ENCODE assay signal across 13 mouse cellular contexts in genomic region chr10:68240804-68241485, GRCm38 (mm10). TPM values are rescaled to one million over a fixed set of nuclear protein-coding genes. Genes with fewer than 3 reads are reported as not detected.
DNase-seq lines count a peak whose midpoint lies in the region; ATAC-seq and TF ChIP-seq lines count a peak whose summit lies in the region.
"Had no signal": no experiment of that assay in that cellular context is flagged by ENCODE, and none has a peak within 500 bp of the region (broad histone marks: within the 10 kb centered on the region; RNA-seq: fewer than 3 reads in every experiment).

No protein-coding gene starts in this region.

- H3K27ac ChIP-seq in liver, embryonic 15.5 days (replicated peaks), result peak overlapping the region; percentile 62
- no peak overlapping the region for H3K27ac ChIP-seq in liver, embryonic 12.5 days
- peak overlapping the region; percentile 18; the same call in 1 of the 2 replicates for H3K27ac ChIP-seq in embryonic fibroblast, embryonic 13.5 days (ENCODE audit: insufficient read depth, low read length)
- H3K27ac ChIP-seq: heart, embryonic 15.5 days; limb, embryonic 12.5 days had no signal

- H3K4me3 ChIP-seq in liver, embryonic 15.5 days (replicated peaks), result no peak overlapping the region
- H3K4me3 ChIP-seq in liver, embryonic 12.5 days, result no peak overlapping the region
- H3K4me3 ChIP-seq in embryonic fibroblast, embryonic 13.5 days (ENCODE audit: insufficient read depth, low read length), result no peak overlapping the region
- H3K4me3 ChIP-seq: heart, embryonic 15.5 days; limb, embryonic 12.5 days had no signal

- no peak for TF ChIP-seq POLR2A in embryonic fibroblast, embryonic 13.5 days (IDR thresholded peaks at IDR 0.05; ENCODE audit: low read depth, low read length)

- no peak overlapping the region for H3K4me2 ChIP-seq in liver, embryonic 15.5 days
- no peak overlapping the region for H3K4me2 ChIP-seq in liver, embryonic 12.5 days
- H3K4me2 ChIP-seq: heart, embryonic 15.5 days; limb, embryonic 12.5 days had no signal

- H3K9ac ChIP-seq in liver, embryonic 15.5 days, result no peak overlapping the region
- no peak overlapping the region for H3K9ac ChIP-seq in liver, embryonic 12.5 days
- H3K9ac ChIP-seq: heart, embryonic 15.5 days; limb, embryonic 12.5 days had no signal

- WGBS in liver, embryonic 15.5 days (ENCODE audit: insufficient replicate concordance), result 40% methylated on average over 13 of the region's 13 CpGs
- WGBS in liver, embryonic 12.5 days (ENCODE audit: insufficient replicate concordance), result 49% methylated on average over 13 of the region's 13 CpGs

- ATAC-seq in liver, embryonic 15.5 days (ENCODE audit: insufficient read depth), result peak; percentile 52; the same call in 1 of the 2 replicates
- ATAC-seq in liver, embryonic 12.5 days, result no peak
- ATAC-seq in CD4-positive, CD25-positive, alpha-beta regulatory T cell, adult 4 months, result peak; percentile 45
- ATAC-seq: forebrain, embryonic 16.5 days had no signal

- H3K36me3 ChIP-seq in liver, embryonic 15.5 days (replicated peaks), result peaks cover 10% of the 10 kb centered on the region
- H3K36me3 ChIP-seq in liver, embryonic 12.5 days, result peaks cover 15% of the 10 kb centered on the region; the same call in 1 of the 2 replicates

- DNase-seq in natural killer cell, adult 2 months (ENCODE audit: low spot score in 2 of 2), result peak; percentile 76 to 77
- DNase-seq in right cerebral cortex, adult 18-20 months, result no peak
- no peak for DNase-seq in left cerebral cortex, adult 11 months (ENCODE audit: low spot score)
- DNase-seq: embryo, embryonic 11 days; kidney, postnatal 14 days; midbrain, embryonic 14.5 days had no signal

- no peaks in the 10 kb centered on the region for H3K27me3 ChIP-seq in liver, embryonic 15.5 days
- H3K27me3 ChIP-seq in liver, embryonic 12.5 days (replicated peaks), result no peaks in the 10 kb centered on the region
- H3K27me3 ChIP-seq: heart, embryonic 15.5 days; limb, embryonic 12.5 days had no signal

- no peaks in the 10 kb centered on the region for H3K9me3 ChIP-seq in liver, embryonic 15.5 days (replicated peaks)
- no peaks in the 10 kb centered on the region for H3K9me3 ChIP-seq in liver, embryonic 12.5 days (replicated peaks)
- H3K9me3 ChIP-seq: heart, embryonic 15.5 days; limb, embryonic 12.5 days had no signal

- H3K4me1 ChIP-seq in liver, embryonic 15.5 days (replicated peaks), result peaks cover 16% of the 10 kb centered on the region
- H3K4me1 ChIP-seq in liver, embryonic 12.5 days, result no peaks in the 10 kb centered on the region
- H3K4me1 ChIP-seq in embryonic fibroblast, embryonic 13.5 days (ENCODE audit: control insufficient read depth, insufficient read depth, low read length), result no peaks in the 10 kb centered on the region; the same call in 1 of the 2 replicates
- H3K4me1 ChIP-seq: heart, embryonic 15.5 days had no signal

- no peak for TF ChIP-seq CTCF in embryonic fibroblast, embryonic 13.5 days (IDR thresholded peaks at IDR 0.05; ENCODE audit: borderline replicate concordance, insufficient read depth, low read length)

RNA-seq across cellular contexts. Expression of gene Arid5b, which starts 37.6 kb away (rescaled TPM):
- polyA plus RNA-seq in liver, embryonic 15.5 days (2015; fragmentation: Nextera tagmentation; extraction: Ambion mirVana), result 5.8 and 7.3 TPM in 2 replicates
- 6.5 and 7.2 TPM in 2 replicates for polyA plus RNA-seq in liver, embryonic 12.5 days (2016; fragmentation: Nextera tagmentation; extraction: Ambion mirVana)
- polyA plus RNA-seq in CD4-positive, CD25-positive, alpha-beta regulatory T cell, adult 4 months (2017; shearing (Covaris generic)), result 10 to 100 TPM; 63.9 to 78.6 TPM
- 80.2 and 101 TPM in 2 replicates for polyA plus RNA-seq in embryonic fibroblast, embryonic 13.5 days (2011; ENCODE audit: insufficient read length, low read depth, missing spikeins)

Comparison
In these comparisons a context has a peak if more than half of its experiments do, and no peak if none do; other contexts are left out.
1. DNase-seq: peak in natural killer cell, adult 2 months (2 of 2); none in right cerebral cortex, adult 18-20 months (single experiment) and left cerebral cortex, adult 11 months (single experiment).